Mouse (Mus musculus) lung, postnatal 36 days (tissue): ENCODE measurements at regions not wholly inside any gene's neighbourhood (a gene's known extent, or its start where the extent isn't known, plus 50 kb on each side); places are given as distances from the start of the nearest gene placed in this dataset.
"Not testable (repeated sequence)": the region's sequence is repeated elsewhere in the genome, so short reads cannot be mapped to it uniquely, and the experiment has no call there.

Experiments used
- DNase-seq: peaks from one replicate; pipeline ENCODE4 v3.0.0; 2022; ENCODE audit warnings: mixed read lengths

DNA sequence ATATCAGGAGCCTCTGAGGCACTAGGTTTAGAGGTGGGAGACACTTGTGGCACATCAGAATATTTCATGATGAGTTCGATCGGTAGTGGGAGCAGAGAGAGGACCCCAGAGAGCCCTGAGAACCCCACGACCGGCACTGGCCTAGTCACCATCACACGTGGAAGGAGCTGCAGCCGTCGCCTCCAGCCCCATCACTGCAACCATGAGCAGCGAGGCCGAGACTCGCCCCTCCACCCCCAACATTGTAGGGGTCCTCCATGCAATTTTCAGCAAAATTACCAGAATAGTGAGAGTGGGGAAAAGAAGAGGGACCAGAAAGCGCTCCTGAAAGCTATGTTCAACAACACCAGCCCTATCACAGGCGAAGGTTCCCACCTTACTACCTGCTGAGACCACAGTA, 297.0 kb downstream of the Edem1 start:
- no peak for DNase-seq

DNA sequence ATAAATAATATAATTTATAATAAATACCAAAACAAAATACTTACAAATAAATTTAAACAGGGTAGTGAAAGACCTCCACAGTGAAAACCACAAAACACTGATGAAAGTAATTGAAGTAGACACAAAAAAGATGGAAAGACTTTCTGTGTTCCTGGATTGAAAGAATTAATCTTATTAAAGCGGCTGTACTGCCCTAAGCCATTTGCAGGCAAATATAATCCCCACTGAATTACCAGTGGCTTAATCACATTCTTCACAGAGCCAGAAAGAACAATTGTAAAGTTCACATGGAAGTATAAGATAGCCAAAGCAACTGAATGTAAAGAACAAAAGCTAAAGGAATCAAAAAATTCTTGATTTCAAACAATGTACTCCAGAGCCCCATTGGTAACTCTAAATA, 298.8 kb downstream of the Edem1 start:
- no peak for DNase-seq

DNA sequence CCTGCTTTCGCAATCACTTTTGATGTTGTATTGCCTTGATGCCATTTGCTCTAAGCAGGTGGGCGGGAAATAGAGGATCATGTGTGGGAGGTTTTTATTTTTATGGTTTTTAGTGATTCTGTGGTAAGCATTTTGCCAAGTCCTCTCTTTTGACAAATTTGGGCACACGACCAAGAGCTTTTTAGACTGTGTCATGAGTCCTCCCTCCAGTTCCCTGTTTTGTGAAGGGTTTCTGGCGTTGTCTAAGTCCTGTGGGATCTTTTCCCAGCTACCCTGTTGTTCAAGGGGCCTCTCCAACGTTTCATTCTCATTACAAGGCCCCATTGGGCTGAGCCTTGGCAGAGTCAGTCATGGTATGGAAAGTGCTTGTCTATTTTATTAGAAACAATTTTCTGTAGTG, 317.7 kb downstream of the Edem1 start:
- DNase-seq = no peak

DNA sequence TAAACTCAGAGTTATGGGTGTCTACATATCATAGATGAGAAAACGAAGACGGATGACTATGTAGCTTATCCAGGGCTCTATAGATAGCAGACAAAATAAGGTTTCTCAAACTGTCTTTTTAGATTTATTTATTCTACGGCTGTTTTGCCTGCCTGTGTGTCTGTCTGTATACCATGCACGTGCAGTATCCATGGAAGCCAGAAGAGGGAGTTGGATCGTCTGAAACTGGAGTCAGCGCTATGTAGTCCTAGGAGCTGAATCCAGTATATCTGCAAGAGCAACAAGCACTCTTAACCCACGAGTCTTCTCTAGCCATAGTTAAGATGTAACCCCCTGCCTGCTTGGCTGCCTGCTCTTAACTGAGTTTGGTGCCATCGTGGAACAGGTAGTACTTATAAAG, 320.6 kb downstream of the Edem1 start:
- DNase-seq = no peak

DNA sequence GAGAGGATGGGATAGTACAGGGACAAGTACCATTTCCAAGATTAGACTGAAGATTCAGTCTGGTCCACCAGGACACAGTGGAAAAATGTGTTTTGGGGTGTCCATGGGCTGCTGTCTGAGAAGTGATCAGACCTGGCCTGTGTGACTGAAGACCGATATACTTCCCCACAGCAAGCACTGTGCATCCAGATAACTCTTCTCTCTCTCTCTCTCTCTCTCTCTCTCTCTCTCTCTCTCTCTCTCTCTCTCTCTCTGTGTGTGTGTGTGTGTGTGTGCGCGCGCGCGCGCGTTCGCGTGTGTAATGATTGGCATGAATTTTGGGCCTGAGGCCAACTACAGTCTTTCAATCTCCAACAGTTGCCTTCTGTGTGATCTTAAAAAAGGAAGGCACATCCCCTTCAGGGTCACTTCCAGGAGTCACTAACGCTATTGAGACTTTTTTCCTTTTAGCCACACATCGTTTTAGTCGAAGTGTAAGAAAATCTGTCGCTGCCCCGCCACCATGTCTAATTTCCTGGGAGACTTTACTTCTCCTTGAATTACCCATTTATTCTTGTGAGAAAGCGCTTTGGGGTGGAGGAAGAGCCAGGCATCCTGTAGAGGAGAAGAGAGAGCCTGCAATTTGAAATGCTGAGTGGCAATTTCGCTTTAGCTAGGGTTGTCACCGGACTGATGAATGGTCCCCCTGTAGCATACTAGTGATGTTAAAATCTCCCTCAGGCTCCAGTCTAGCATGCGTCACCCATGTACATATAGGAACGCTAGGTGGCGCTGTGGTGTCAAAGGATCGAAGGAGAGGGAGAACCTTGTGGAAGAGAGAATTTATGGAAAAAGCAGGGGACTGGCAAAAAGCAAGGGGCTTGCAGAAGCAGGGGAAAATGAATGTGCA, 321.8 kb downstream of the Edem1 start:
- DNase-seq = peak; percentile 65

DNA sequence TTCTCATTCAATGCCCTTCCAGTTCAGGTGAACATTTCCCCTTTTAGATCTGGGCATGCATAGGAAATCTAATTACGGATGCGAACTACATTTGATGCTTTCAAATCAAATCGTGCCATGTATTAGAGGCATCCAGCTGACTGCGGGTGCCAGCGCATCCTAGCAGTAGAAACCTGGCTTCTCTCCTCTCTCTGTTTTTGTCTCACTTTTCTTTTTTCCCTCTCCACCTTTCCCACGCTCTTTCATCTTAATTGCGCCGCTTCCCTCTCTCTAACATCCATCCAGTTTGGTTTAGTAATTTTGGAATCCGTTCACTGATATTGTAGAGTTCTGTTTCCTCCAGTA, 322.4 kb downstream of the Edem1 start:
- DNase-seq = no peak

DNA sequence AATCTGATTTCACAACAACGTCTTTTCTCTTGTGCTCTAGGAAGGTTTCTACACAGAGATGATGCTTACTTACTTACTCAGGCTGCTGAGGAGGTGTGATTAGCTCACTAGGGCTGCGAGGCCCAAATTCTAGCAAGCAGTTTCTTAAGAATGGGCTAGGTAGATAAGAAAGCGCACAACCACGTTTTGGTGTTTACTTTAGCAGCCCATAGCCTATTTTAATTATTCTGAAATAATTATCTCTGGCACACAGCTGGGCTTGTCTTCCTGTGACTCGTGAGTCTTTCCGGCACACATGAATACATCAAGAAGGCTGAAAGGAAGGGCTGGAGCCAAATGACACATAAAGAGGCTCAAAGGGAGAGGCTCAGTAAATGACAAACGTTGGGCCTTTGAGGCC, 325.2 kb downstream of the Edem1 start:
- DNase-seq = peak; percentile 15

DNA sequence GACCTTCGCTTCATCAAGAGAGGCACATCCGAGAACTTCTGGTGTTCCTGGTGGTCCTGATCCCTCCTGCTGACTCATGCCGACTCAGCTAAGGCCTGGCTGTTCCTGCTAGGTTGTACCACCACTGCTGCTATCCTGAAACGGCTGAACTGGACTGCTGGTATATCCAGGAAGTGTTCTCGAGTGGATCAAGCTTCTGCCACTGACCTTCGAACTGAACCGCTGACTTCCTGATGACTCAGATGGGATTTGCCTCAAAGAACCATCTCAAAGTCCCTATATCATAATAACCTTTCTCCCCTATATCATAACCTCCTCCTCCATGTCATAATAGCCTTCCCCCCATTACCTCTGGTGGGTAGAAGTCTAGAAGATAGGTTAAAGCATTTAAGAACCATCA, 331.1 kb downstream of the Edem1 start:
- DNase-seq = no peak

DNA sequence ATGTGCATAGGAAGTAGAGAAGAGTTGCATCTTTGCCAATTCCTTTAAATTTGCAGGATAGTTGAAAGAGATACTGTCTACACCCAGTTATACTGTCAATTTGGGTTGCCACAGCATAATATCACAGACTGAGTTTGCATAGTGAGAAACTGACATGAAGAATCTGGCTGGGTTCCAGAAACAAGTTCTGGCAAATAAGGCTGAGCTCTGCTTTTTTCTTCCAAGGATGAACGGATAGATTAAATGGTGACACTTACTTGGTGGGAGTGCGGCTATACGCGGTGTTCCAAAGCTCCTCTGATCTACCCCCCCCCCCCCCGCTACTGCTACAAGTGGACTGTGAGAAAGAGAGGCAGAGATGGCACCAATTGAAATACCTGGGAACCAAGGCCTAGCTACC, 339.0 kb downstream of the Edem1 start:
- DNase-seq = no peak

DNA sequence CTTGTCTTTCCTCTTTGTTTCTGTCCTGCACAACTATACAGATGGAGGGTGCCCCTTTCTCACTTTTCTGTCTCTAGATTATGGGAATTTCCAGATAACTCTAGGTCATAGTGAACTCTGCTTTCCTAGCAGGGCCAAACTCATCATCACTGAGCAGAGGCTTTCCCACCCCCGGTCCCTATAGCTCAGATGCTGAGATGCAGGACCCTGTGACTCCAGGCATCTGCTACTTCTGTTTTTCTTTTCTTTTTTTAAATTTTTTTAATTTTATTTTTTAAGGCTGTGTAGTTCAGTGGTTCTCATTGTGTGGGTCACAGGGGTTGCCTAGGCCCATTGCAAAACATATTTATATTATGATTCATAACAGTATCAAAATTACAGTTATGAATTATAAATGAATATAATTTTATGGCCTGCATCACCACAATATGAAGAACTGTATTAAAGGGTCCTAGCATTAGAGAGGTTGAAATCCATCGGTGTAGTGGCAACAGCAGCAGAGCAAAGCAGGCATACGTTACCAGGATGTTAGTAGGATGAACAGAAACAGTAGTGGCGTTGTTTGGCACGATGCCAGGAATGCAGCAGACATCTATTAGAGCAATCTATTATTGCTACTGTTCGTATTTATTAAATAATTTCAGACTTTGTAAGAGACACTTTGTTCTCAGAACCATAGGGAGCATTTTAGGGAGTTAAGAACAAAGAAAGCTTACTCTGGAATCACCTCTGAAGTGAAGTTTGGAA, 343.8 kb downstream of the Edem1 start:
- DNase-seq = no peak

DNA sequence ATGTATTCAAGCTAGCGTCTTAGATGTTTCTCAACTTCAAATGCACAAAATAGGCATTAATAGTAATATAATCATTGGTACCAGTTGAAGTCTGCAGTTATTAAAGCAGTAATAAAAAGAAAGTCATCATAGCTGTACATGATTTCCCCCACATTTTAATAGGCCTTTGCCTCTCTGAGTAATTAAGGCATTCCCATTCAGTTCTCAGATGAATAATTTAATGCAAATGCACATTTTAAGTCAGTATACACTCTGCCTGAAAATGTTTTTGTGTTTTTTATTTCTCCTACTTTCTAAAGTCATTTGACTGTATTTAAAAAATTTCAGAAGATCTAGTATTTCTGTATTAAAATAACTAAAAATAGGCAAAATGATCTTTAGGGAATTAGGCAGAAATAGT, 344.6 kb downstream of the Edem1 start:
- DNase-seq = no peak

DNA sequence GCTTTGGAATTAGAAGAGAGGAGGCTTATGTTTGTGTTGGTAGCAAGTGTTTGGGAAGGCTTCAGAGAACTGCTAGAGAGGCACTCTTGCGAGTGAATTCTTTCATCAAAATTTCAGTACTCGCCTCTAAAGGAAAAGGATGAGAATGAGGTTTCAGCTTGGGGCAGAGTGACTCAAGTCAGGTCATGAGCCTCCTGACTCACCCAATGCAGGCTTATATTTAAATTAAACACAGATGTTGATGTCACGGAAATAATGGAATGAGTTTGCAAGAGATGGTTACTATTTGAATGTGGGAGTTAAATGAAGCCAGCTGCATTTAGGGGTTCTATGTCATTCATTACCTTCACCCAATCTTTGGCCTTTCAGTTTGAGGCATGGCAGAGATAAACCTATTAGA, 348.4 kb downstream of the Edem1 start:
- no peak for DNase-seq

DNA sequence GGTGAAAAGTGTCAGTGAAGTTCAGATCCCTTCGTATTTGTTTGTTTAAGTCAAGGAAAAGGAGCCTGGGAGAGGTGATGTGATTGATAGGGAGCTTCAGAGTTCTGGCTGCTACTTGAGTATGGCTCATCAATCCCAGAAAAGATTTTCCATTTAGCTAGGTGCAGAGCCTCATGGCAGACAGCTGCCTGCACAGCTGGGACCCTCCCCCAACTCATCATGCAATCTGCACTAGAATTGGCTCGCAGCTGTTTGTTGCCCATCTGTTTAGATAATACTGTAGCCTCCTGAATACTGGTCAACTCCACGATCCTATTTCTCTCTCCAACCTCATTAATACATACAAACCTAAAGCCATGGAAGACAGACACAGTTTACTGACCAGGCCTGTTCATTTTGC, 354.4 kb downstream of the Edem1 start:
- no peak for DNase-seq

DNA sequence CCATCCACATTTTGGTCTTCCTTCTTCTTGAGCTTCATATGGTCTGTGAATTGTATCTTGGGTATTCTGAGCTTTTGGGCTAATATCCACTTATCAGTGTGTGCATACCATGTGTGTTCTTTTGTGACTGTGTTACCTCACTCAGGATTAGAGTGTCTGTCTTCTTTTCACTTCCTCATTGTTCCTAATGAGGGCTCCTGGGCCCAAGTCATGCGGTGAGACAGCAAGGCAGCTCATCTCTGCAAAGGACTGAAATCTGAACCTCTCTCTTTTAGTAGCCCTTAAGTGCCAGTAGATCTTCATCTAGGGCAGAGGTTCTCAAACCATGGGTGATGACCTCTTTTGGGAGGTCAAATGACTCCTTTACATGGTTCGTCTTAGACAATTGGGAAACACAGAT, 364.6 kb downstream of the Edem1 start:
- not testable (repeated sequence) for DNase-seq

DNA sequence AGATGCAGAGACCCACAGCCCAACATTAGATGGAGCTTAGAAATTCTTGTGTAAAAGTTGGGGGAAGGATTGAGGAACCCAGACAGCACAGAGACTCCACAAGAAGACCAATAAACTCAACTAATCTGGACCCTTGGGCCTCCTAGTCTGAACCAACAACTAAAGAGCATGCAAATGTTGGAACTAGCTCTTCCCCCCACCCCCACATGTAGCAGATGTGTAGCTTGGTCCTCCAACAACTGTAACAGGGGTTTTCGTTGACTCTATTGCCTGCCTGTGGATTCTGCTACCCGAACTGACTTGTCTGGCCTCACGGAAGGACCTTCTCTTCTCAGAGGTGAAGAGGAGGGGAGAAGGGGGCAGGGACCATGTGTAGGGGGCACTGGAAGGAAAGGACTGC, 365.2 kb downstream of the Edem1 start:
- no peak for DNase-seq

DNA sequence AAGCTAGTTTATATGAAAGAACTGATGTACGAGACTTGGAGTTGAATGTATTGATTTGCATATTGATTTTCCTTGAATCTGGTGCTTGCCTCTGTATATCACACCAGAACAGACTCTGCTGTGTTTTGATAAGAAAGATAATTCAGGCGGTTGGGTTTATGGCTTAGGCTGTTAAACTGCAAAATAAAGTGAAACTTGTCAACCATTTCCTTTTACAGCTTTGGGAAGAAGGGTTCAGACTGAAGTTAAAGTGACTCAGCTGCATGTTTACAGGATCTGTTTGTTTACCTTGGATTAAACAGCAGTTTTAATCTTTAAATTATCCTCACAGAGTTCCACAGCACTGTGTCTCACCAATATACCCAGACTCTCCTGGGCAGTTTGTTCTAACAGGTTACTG, 381.3 kb downstream of the Edem1 start:
- DNase-seq = no peak

DNA sequence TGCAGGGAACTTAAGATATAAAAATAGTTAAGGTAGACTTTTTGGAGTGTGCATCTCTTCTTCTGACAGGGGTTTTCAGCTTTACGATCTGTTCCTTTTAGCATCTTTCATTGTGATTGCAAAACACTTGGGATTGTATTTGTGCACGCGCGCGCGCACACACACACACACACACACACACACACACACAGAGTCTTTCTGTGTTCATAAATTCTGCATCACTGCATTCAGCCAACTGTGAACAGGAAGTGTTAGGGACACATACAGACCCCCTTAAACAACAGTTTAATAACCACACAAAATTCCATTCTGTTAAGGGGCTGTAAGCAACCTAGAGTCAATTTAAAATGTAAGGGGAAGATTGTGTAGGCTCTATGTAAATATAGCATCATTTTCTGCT, 401.9 kb downstream of the Edem1 start:
- no peak for DNase-seq

DNA sequence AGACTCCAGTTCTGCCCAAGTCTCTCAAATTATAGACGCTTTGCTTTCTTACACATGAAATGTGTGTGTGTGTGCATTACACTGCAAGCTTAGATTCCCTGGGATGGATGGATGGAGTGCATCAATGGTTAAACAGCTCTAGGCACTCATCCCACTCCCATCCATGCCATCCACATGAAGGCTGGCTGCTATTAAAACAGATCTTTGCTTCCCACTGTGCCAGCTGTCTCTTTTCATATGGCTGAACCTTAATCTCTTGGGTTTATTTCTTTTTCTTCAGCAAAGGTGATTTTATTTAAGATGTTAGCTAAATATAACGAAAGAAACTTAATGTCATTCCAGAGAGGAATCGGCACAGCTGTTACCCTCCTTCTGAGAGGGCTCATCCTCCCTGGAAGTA, 405.0 kb downstream of the Edem1 start:
- no peak for DNase-seq

DNA sequence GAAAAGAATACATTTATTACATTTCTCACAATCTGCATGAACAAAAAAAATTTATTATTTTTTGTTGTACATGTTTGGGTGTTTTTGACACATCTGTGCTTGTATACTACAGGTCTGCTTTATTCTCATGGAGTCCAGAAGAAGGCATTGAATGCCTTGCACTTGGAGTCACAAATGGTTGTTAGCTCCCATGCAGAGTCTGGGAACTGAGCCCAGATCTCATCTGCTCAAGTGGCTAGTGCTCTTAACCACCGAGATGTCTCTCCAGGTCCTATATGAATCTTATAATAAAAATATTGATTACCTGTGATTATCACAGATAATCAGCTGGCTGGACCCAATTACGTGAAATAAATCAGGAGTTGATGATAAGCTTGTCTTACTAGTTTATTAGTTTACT, 417.2 kb downstream of the Edem1 start:
- no peak for DNase-seq

DNA sequence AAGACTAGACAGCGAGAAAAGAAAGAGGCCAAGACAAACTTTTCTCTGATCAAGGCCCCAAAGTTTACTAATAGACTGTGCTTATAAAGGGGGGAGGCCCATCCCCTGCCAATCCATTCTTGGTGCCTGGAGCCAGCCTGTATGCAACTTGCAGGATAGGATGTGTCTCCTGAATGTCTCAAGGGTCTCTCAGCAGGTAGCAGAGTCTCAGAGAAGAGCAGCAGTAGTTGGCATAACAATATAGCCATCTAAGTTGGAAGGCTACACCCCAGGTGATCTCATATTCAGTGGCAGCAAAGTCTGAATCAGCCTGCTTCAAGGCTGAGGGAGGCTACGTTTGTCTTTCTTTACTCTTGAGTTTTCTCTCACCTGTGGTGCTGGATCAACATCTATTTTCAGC, 418.1 kb downstream of the Edem1 start:
- DNase-seq = not testable (repeated sequence)
